Mouse (Mus musculus) heart, embryonic 14.5 days (tissue): ENCODE measurements around the gene Elmo3. TPM values are rescaled to one million over a fixed set of nuclear protein-coding genes. Genes with fewer than 3 reads are reported as not detected.

Experiments used
- ATAC-seq: fragments of 200-750 bp; cut with Nextera tagmentation; 2 replicates; pipeline ENCODE4 v1.8.0; 2017; ENCODE audit warnings: low read depth, moderate TSS enrichment; ENCODE audit not compliant: insufficient number of reproducible peaks, insufficient read depth, low FRiP score
- H3K27ac ChIP-seq, 2 experiments: fragments of 200-500 bp in 1 of 2; fragments of 300-500 bp in 1 of 2; sonication (generic) in 1 of 2; replicated peaks in 1 of 2; 2 replicates each; pipeline ENCODE4 v1.5.1; 2012 to 2014; ENCODE audit warnings: low read depth in 2 of 2, low read length in 2 of 2, control low read depth in 1 of 2, mild to moderate bottlenecking in 1 of 2, mixed read lengths in 1 of 2; ENCODE audit not compliant: control insufficient read depth in 1 of 2, insufficient read depth in 1 of 2
- H3K27me3 ChIP-seq: fragments of 300-500 bp; sonication (generic); 2 replicates; pipeline ENCODE4 v1.6.1; 2014; ENCODE audit warnings: mild to moderate bottlenecking, low read length, control low read depth; ENCODE audit not compliant: control insufficient read depth, insufficient read depth
- H3K36me3 ChIP-seq: fragments of 300-500 bp; sonication (generic); 2 replicates; pipeline ENCODE4 v1.6.1; 2014; ENCODE audit warnings: mild to moderate bottlenecking, control low read depth, low read length, mixed read lengths; ENCODE audit not compliant: control insufficient read depth, insufficient read depth
- H3K4me1 ChIP-seq, 2 experiments: fragments of 200-500 bp in 1 of 2; fragments of 300-500 bp in 1 of 2; sonication (generic) in 1 of 2; 2 replicates each; pipeline ENCODE4 v1.6.1; 2012 to 2014; ENCODE audit warnings: low read length in 2 of 2, control low read depth in 1 of 2, mixed read lengths in 1 of 2; ENCODE audit not compliant: control insufficient read depth in 2 of 2, insufficient read depth in 2 of 2
- H3K4me2 ChIP-seq: fragments of 300-500 bp; sonication (generic); 2 replicates; pipeline ENCODE4 v1.6.1; 2014; ENCODE audit warnings: mild to moderate bottlenecking, low read length
- H3K4me3 ChIP-seq, 2 experiments: fragments of 200-500 bp in 1 of 2; fragments of 300-500 bp in 1 of 2; sonication (generic) in 1 of 2; 2 replicates each; pipeline ENCODE4 v1.5.1; 2012 to 2014; ENCODE audit warnings: low read length in 2 of 2, mild to moderate bottlenecking in 2 of 2, control low read depth in 1 of 2, low read depth in 1 of 2, moderate library complexity in 1 of 2; ENCODE audit not compliant: control insufficient read depth in 1 of 2, insufficient read depth in 1 of 2
- H3K9ac ChIP-seq: fragments of 300-500 bp; sonication (generic); 2 replicates; pipeline ENCODE4 v1.6.1; 2014; ENCODE audit warnings: mild to moderate bottlenecking, low read length
- H3K9me3 ChIP-seq: fragments of 300-500 bp; sonication (generic); 2 replicates; pipeline ENCODE4 v1.6.1; 2016; ENCODE audit warnings: low read length, control low read depth; ENCODE audit not compliant: control insufficient read depth
- whole genome bisulfite sequencing: fragments of 180-500 bp; shearing (Covaris S2); extraction: QIAGEN DNeasy Blood & Tissue Kit; methylation state at CpG from one replicate; pipeline ENCODE4 v1.1.7; 2014; 5-methylcytosine and 5-hydroxymethylcytosine counted together
- polyA plus RNA-seq: library from polyadenylated mRNA; unstranded; fragments of >200 nt; fragmentation: Nextera tagmentation; extraction: Ambion mirVana; gene quantifications from 2 replicates; pipeline ENCODE4 v1.2.1, GENCODE M21; 2014

Gene Elmo3
- polyA plus RNA-seq, 1 experiment from 2014 or later: 3.4 TPM

GRCm38 (mm10) chr8:105336373-105337130, 31.2 kb downstream of the Elmo3 start:
- Histone ChIP-seq H3K4me2 (no peak overlapping the region), H3K27me3 (no peaks in the 10 kb centered on the region), H3K4me1 (peaks cover 22 to 33% of the 10 kb centered on the region in 2 experiments), H3K4me3 (no peak overlapping the region), H3K27ac (no peak overlapping the region), H3K36me3 (peaks cover 71% of the 10 kb centered on the region), H3K9ac (no peak overlapping the region), H3K9me3 (no peaks in the 10 kb centered on the region)
- 68% methylated on average over 32 of the region's 32 CpGs for WGBS
- ATAC-seq: no peak

GRCm38 (mm10) chr8:105338992-105339391, 33.6 kb downstream of the Elmo3 start:
- 15% methylated on average over 4 of the region's 4 CpGs for WGBS
- Histone ChIP-seq H3K4me3 (no peak overlapping the region), H3K4me1 (peaks cover 24 to 40% of the 10 kb centered on the region in 2 experiments), H3K9ac (peak overlapping the region; percentile 48; the same call in 1 of the 2 replicates), H3K4me2 (no peak overlapping the region), H3K9me3 (no peaks in the 10 kb centered on the region), H3K27me3 (no peaks in the 10 kb centered on the region), H3K27ac (peak overlapping the region; percentile 47 to 65), H3K36me3 (peaks cover 54% of the 10 kb centered on the region)
- no peak for ATAC-seq

GRCm38 (mm10) chr8:105339886-105340635, 34.7 kb downstream of the Elmo3 start:
- no peaks in the 10 kb centered on the region for H3K27me3 ChIP-seq
- peaks cover 28 to 48% of the 10 kb centered on the region in 2 experiments for H3K4me1 ChIP-seq
- no peaks in the 10 kb centered on the region for H3K9me3 ChIP-seq
- H3K4me2 ChIP-seq: no peak overlapping the region
- no peak for ATAC-seq
- 50% methylated on average over 5 of the region's 6 CpGs for WGBS
- H3K36me3 ChIP-seq: peaks cover 43% of the 10 kb centered on the region
- H3K9ac ChIP-seq: no peak overlapping the region
- peak overlapping the region in 1 of 2 experiments; percentile 20; a peak in 3 of 4 replicates for H3K27ac ChIP-seq
- H3K4me3 ChIP-seq: no peak overlapping the region

GRCm38 (mm10) chr8:105341399-105341798, 36.0 kb downstream of the Elmo3 start:
- H3K9me3 ChIP-seq: no peaks in the 10 kb centered on the region
- no peaks in the 10 kb centered on the region for H3K27me3 ChIP-seq
- H3K27ac ChIP-seq: peak overlapping the region; percentile 20 to 41
- ATAC-seq: no peak
- H3K4me2 ChIP-seq: peak overlapping the region; percentile 11; the same call in 1 of the 2 replicates
- 23% methylated on average over 8 of the region's 8 CpGs for WGBS
- H3K9ac ChIP-seq: no peak overlapping the region
- H3K36me3 ChIP-seq: peaks cover 29% of the 10 kb centered on the region
- no peak overlapping the region for H3K4me3 ChIP-seq
- H3K4me1 ChIP-seq: peaks cover 38 to 61% of the 10 kb centered on the region in 2 experiments

- Histone ChIP-seq H3K27me3 (no peaks in the 10 kb centered on the region), H3K9me3 (no peaks in the 10 kb centered on the region), H3K4me2 (no peak overlapping the region), H3K4me1 (peaks cover 41 to 65% of the 10 kb centered on the region in 2 experiments), H3K36me3 (peaks cover 16% of the 10 kb centered on the region), H3K4me3 (no peak overlapping the region), H3K27ac (no peak overlapping the region), H3K9ac (no peak overlapping the region)
- ATAC-seq: no peak
- WGBS: 64% methylated on average over 4 of the region's 4 CpGs
Measured at GRCm38 (mm10) chr8:105342768-105343167, 37.4 kb downstream of the Elmo3 start.

GRCm38 (mm10) chr8:105343791-105344574, 38.6 kb downstream of the Elmo3 start:
- Histone ChIP-seq H3K36me3 (0 out of 2 replicates have a peak, but pooled peaks cover 9% of the 10 kb centered on the region), H3K4me1 (peaks cover 36 to 57% of the 10 kb centered on the region in 2 experiments), H3K9me3 (no peaks in the 10 kb centered on the region), H3K9ac (no peak overlapping the region), H3K4me2 (no peak overlapping the region), H3K27me3 (no peaks in the 10 kb centered on the region), H3K27ac (no peak overlapping the region), H3K4me3 (no peak overlapping the region)
- 47% methylated on average over 8 of the region's 8 CpGs for WGBS
- no peak for ATAC-seq
